Mouse (Mus musculus) adrenal gland, postnatal 4 days (tissue): ENCODE data around the gene Hoxa9. TPM values are rescaled to one million over a fixed set of nuclear protein-coding genes. Genes with fewer than 3 reads are reported as not detected.

Experiments used
- DNase-seq, 2 experiments: peaks; one replicate each; pipeline ENCODE4 v3.0.0; 2021 to 2022; ENCODE audit warnings: low spot score in 2 of 2, mixed read lengths in 2 of 2
- total RNA-seq, 2 experiments: library from RNA; stranded (reverse); gene quantifications; 2 replicates each; pipeline ENCODE4 v1.2.3; 2021

Gene Hoxa9
- total RNA-seq, 2 experiments from 2014 or later, result 4.5 to 14.6 TPM

GRCm38 (mm10) chr6:52218643-52219215, 12.2 kb downstream of the Hoxa9 start:
- no peak for DNase-seq

- no peak for DNase-seq
Observed at GRCm38 (mm10) chr6:52217895-52218642, 12.8 kb downstream of the Hoxa9 start.

DNA sequence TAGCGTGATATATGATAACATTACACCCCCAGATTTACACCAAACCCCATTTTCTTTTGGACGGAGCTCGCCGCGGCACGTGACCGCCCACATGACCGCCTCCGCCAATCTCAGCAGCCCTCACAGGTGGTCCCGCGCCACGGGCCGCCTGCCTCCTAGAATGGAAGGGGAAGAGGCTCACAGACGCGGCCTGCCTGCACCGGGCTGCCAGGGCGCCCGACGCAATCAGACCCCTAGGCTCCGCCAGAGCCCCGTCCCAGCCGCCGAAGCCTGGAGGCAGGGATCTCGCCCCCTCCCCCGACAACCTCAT, 13.5 kb downstream of the Hoxa9 start:
- peak; percentile 64 to 66 for DNase-seq

DNA sequence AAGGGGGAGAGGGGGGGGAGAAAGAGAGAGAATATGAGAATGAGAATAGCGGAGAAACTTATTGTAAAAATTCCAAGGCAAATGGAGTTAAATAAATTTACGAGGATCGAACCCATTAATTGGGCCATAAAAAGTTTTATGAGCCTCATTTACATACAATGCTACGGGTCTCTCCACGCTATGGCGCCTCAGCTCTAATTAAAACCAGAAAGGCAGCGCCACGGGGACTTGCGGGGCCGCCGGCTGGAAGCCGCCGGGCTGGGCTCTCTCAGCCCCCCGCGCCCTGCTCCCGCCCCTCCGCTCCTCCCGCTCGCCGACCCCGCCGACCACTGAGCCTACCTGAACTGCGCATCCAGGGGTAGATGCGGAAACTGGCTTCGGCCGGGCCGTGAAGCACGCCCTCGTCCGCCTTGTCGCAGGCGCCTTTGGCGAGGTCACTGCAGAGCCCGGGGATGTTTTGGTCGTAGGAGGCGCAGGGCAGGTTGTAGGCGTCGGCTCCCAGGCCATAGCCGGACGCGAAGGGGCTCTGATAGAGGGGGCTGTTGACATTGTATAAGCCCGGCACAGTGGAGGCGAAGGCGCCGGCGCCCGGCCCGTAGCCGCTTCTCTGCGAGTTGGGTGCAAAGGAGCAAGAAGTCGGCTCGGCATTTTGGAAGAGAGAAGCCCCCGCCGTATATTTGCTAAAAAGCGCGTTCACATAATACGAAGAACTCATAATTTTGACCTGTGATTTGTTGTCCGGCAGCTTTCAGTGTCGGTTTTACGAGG, 14.0 kb downstream of the Hoxa9 start:
- DNase-seq, result peak in 1 of 2 experiments; percentile 12

DNA sequence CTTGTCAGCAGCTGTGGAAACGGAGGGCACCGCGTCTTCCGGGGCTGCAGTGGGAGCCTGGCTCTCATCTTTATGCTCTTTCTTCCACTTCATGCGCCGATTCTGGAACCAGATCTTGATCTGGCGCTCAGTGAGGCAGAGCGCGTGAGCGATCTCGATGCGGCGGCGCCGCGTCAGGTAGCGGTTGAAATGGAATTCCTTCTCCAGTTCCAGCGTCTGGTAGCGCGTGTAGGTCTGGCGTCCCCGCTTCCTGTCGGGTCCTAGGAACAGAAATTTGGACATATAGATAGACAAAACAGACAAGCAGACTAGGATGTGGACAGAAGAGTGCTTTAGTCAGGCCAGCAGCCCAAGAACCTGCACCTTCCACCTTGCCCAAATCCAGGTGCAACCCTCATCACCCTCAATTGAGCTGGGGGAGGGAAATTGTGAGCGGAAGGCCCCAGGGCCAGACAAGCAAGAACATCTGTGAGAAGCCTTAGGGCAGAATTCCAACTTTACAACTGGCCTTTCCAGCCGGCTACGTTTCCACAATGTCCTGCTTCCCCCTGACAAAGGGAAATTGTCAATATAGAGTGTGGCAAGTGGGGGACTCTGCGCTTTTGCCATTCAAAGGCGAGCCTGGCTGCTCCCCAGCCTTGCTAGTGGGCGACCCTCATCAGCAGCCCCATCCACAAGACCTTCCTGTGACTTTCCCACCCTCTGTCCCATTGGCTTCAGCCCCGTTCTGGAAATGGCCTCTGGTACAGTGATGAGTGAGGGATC, 14.9 kb downstream of the Hoxa9 start:
- peak; percentile 1 to 3 for DNase-seq

DNA sequence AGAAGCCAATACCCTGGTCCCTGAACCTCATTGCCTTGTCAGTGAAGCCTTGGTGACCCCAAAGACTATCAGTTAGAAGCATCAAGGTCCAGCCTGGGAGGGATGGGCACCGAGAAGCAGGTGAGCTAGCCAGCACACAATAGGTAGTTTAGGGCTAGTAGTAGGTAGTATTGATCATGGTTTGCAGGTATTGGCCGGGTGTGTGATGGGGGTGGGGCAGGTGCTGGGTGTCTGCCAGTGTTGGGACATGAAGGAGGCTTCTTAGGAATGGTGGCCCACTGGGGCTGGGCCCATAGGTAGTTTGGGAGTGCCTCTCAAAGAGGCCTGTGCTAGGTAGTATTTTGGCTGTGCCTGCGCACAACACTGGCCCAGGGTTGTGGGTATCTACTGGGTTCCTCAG, 15.8 kb downstream of the Hoxa9 start:
- DNase-seq, result no peak

- DNase-seq, result peak in 1 of 2 experiments; percentile 2
Observed at GRCm38 (mm10) chr6:52214271-52214670, 16.6 kb downstream of the Hoxa9 start.

GRCm38 (mm10) chr6:52213119-52213986, 17.5 kb downstream of the Hoxa9 start, which contains the start of the genes Hoxa3 and Gm28308:
Hoxa3 (minus strand) TSS chr6:52213336.
Gm28308 (minus strand) TSS chr6:52213339.
- DNase-seq, result peak; percentile 2

DNA sequence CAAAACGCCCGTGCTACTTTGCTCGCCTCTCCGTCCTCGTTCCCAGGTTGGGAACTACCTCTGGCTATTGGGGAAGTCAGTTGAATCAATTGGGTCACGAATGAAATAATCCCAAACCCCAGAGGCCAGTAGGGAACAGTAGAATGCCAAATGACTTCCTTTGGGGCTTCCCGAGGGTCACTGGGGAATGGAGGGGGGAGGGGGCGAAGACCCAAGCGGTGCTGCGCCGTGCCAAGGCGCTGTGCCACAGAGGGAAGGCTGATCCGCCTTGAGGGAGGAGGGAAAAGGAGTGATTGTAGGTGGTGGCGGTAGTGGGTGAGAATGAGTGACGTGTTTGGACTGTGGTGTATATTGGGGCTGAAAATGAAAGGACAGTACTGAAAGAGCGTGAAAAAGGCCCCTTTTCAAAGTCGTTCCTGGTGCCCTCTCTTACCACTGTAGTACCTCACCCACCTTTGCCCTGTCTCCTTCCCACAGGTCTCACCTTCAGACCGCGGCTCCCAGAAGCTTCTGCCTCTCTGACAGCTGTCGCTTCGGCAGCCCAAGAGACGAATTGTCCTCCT, 18.3 kb downstream of the Hoxa9 start:
- peak in 1 of 2 experiments; percentile 23 for DNase-seq

- DNase-seq, result no peak
Observed at GRCm38 (mm10) chr6:52211961-52212360, 18.9 kb downstream of the Hoxa9 start.

- peak in 1 of 2 experiments; percentile 73 for DNase-seq
Observed at GRCm38 (mm10) chr6:52211170-52211935, 19.5 kb downstream of the Hoxa9 start.

GRCm38 (mm10) chr6:52209685-52210046, 21.2 kb downstream of the Hoxa9 start:
- no peak for DNase-seq

GRCm38 (mm10) chr6:52208868-52209684, 21.8 kb downstream of the Hoxa9 start:
- DNase-seq, result no peak

- no peak for DNase-seq
Observed at GRCm38 (mm10) chr6:52208072-52208867, 22.6 kb downstream of the Hoxa9 start, which contains the start of gene Hoxa6. Hoxa6 (minus strand) TSS chr6:52208722.

DNA sequence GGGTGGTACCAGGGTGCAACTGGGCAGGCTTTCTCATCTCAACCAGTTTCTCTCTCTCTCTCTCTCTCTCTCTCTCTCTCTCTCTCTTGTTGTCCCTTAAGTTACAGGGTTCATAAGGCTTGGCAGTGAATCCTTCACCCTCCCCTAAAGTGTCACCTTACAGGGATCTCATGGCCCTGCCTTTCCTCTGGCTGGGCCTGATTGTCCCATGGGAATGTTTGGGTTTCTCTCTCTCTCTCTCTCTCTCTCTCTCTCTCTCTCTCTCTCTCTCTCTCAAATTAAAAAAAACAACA, 23.3 kb downstream of the Hoxa9 start:
- DNase-seq, result no peak

DNA sequence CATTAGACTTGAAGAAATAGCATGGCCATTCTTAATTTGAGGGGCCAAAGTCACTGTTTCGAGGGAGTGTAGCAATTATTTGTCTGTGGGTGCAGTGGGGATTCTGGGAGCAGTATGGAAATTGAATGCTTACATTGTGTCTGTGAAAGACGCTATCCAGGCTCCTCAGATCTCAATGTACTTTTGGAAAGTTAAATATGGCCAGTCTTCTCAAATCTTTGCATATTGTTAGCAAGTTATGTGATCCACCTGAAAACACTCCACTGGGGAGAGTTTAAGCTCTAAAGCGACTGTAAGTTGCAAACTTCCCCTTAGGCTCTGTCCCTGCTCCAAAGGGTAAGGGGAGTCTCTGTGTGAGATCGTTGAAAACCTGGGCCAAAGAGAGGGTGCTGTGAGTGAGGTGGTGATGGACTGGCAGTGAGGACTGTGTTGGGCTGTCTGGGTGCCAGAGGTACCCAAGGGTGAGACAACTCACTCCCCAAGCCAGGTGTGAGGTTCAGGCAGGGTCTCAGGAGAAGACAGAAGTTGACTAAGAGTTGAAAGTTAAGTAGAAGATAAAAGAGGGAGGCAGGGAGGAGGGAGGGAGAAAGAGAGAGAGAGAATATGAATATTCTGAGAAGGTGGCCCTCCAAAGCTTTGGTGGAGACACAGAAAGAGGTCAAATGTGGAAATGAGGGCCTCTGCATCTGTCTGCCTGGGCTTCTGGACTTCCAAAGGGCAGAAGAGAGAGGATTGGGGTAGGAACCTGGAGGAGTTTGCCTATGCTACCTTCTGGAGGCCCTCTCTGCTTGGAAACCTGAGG, 23.8 kb downstream of the Hoxa9 start:
- no peak for DNase-seq
